In genomic region chr1:171647716-171648115, GRCm38 (mm10) we compare ENCODE assay signal across 22 mouse cellular contexts. TPM values are rescaled to one million over a fixed set of nuclear protein-coding genes. Genes with fewer than 3 reads are reported as not detected.
DNase-seq lines count a peak whose midpoint lies in the region; ATAC-seq and TF ChIP-seq lines count a peak whose summit lies in the region.
"Had no signal": no experiment of that assay in that cellular context is flagged by ENCODE, and none has a peak within 500 bp of the region (broad histone marks: within the 10 kb centered on the region; RNA-seq: fewer than 3 reads in every experiment).

No protein-coding gene starts in this region.

- no peak overlapping the region for H3K9ac ChIP-seq in hindbrain, postnatal 0 days (replicated peaks; ENCODE audit: low read length)
- H3K9ac ChIP-seq: embryonic facial prominence, embryonic 12.5 days; forebrain, embryonic 12.5 days; heart, embryonic 13.5 days; hindbrain, embryonic 15.5 days had no signal

- no peaks in the 10 kb centered on the region for H3K36me3 ChIP-seq in small intestine, adult 2 months (ENCODE audit: control insufficient read depth, insufficient read depth, low read length)
- H3K36me3 ChIP-seq in hindbrain, postnatal 0 days (ENCODE audit: insufficient read depth, low read length): no peaks in the 10 kb centered on the region
- H3K36me3 ChIP-seq: embryonic facial prominence, embryonic 12.5 days; forebrain, embryonic 12.5 days; heart, embryonic 13.5 days; hindbrain, embryonic 15.5 days had no signal

- no peak overlapping the region for H3K4me3 ChIP-seq in bone marrow, adult 2 months (replicated peaks; ENCODE audit: control insufficient read depth, low read depth, low read length)
- peak overlapping the region; percentile 45; the same call in 1 of the 2 replicates for H3K4me3 ChIP-seq in small intestine, adult 2 months (ENCODE audit: low read depth, low read length)
- H3K4me3 ChIP-seq in hindbrain, postnatal 0 days (ENCODE audit: low read length): no peak overlapping the region
- H3K4me3 ChIP-seq: embryonic facial prominence, embryonic 12.5 days; forebrain, embryonic 12.5 days; heart, embryonic 13.5 days; hindbrain, embryonic 15.5 days had no signal

- no peaks in the 10 kb centered on the region for H3K9me3 ChIP-seq in hindbrain, postnatal 0 days (ENCODE audit: low read length)
- H3K9me3 ChIP-seq: embryonic facial prominence, embryonic 12.5 days; forebrain, embryonic 12.5 days; heart, embryonic 13.5 days; hindbrain, embryonic 15.5 days had no signal

- no peak for TF ChIP-seq POLR2A in bone marrow, adult 2 months (IDR thresholded peaks at IDR 0.05; ENCODE audit: borderline replicate concordance, control insufficient read depth, low read depth, low read length)
- TF ChIP-seq POLR2A in small intestine, adult 2 months (IDR thresholded peaks at IDR 0.05; ENCODE audit: low read depth, low read length): no peak

- H3K27me3 ChIP-seq in small intestine, adult 2 months (ENCODE audit: control insufficient read depth, insufficient read depth, low read length): no peaks in the 10 kb centered on the region
- H3K27me3 ChIP-seq in hindbrain, postnatal 0 days (ENCODE audit: insufficient read depth, low read length): no peaks in the 10 kb centered on the region
- H3K27me3 ChIP-seq: embryonic facial prominence, embryonic 12.5 days; forebrain, embryonic 12.5 days; heart, embryonic 13.5 days; hindbrain, embryonic 15.5 days; Patski had no signal

- H3K4me2 ChIP-seq in hindbrain, postnatal 0 days (ENCODE audit: low read depth, low read length): no peak overlapping the region
- H3K4me2 ChIP-seq: embryonic facial prominence, embryonic 12.5 days; forebrain, embryonic 12.5 days; heart, embryonic 13.5 days; hindbrain, embryonic 15.5 days had no signal

- ATAC-seq in hindbrain, postnatal 0 days: no peak
- ATAC-seq: forebrain, embryonic 16.5 days; inflammation-experienced regulatory T-cells, adult 6 months; Patski had no signal

- no peak for TF ChIP-seq CTCF in bone marrow, adult 2 months (IDR thresholded peaks at IDR 0.05; ENCODE audit: control insufficient read depth, insufficient read depth, low read length)
- TF ChIP-seq CTCF in small intestine, adult 2 months (IDR thresholded peaks at IDR 0.05; ENCODE audit: extremely low read depth, insufficient read length, insufficient replicate concordance, low read depth, low read length): no peak
- no peak for TF ChIP-seq CTCF in hindbrain, postnatal 0 days (IDR thresholded peaks at IDR 0.05; ENCODE audit: low read depth)

- 65% methylated on average over 5 of the region's 5 CpGs for WGBS in bone marrow, adult 2 months
- 82% methylated on average over 5 of the region's 5 CpGs for WGBS in small intestine, adult 2 months
- 90% methylated on average over 5 of the region's 5 CpGs for WGBS in hindbrain, postnatal 0 days

- peak overlapping the region; percentile 56; the same call in 1 of the 2 replicates for H3K27ac ChIP-seq in bone marrow, adult 2 months (ENCODE audit: control insufficient read depth, insufficient read depth, low read depth, low read length, poor library complexity)
- peak overlapping the region; percentile 71 for H3K27ac ChIP-seq in small intestine, adult 2 months (ENCODE audit: insufficient read depth, low read depth, low read length)
- no peak overlapping the region for H3K27ac ChIP-seq in hindbrain, postnatal 0 days
- H3K27ac ChIP-seq: embryonic facial prominence, embryonic 12.5 days; forebrain, embryonic 12.5 days; heart, embryonic 13.5 days; hindbrain, embryonic 15.5 days had no signal

- peaks cover 5% of the 10 kb centered on the region for H3K4me1 ChIP-seq in bone marrow, adult 2 months (ENCODE audit: control insufficient read depth, insufficient read depth, low read length)
- H3K4me1 ChIP-seq in small intestine, adult 2 months (ENCODE audit: control insufficient read depth, insufficient read depth, insufficient read length, low read length): no peaks in the 10 kb centered on the region
- no peaks in the 10 kb centered on the region for H3K4me1 ChIP-seq in hindbrain, postnatal 0 days (ENCODE audit: insufficient read depth, low read length)
- H3K4me1 ChIP-seq: embryonic facial prominence, embryonic 12.5 days; forebrain, embryonic 12.5 days; heart, embryonic 13.5 days; hindbrain, embryonic 15.5 days had no signal

- DNase-seq in spleen, postnatal 36 days (ENCODE audit: low spot score in 2 of 2): peak; percentile 44 to 57
- no peak for DNase-seq in spleen, postnatal 14 days (ENCODE audit: low spot score in 2 of 2)
- DNase-seq in layer of hippocampus, adult 18-20 months (ENCODE audit: low spot score in 2 of 2): no peak
- no peak for DNase-seq in hindbrain, postnatal 0 days (ENCODE audit: low spot score)
- DNase-seq: adrenal gland, adult 2 months; adrenal gland, postnatal 25 days; cerebellum, adult 11 months; cerebellum, adult 8-10 months; cerebellum, postnatal 25 days; gastrocnemius, postnatal 10 days; heart, postnatal 36 days had no signal

RNA-seq across cellular contexts. Expression of gene Slamf7, which starts 5.1 kb away (rescaled TPM):
- polyA plus RNA-seq in bone marrow, adult 2 months (2011; ENCODE audit: insufficient read depth, insufficient read length, low replicate concordance, missing spikeins): 3.1 and 4.7 TPM in 2 replicates
- polyA plus RNA-seq in small intestine, adult 2 months (2012; rRNA removed): 1.2 and 1.6 TPM in 2 replicates
- not detected for total RNA-seq in layer of hippocampus, adult 18-20 months (2021)
- not detected in 2 replicates for total RNA-seq in hindbrain, postnatal 0 days (2014; rRNA removed)
- polyA plus RNA-seq in hindbrain, postnatal 0 days (2015; fragmentation: Nextera tagmentation; extraction: Ambion mirVana): not detected in 2 replicates
- polyA plus RNA-seq: C2C12; embryonic facial prominence, embryonic 12.5 days; forebrain, embryonic 12.5 days; forebrain, embryonic 16.5 days; heart, embryonic 13.5 days; hindbrain, embryonic 11.5 days; hindbrain, embryonic 15.5 days; Patski had no signal

RNA-seq across cellular contexts. Expression of gene Cd48, which starts 34.1 kb away (rescaled TPM):
- 7.2 and 15.0 TPM in 2 replicates for polyA plus RNA-seq in bone marrow, adult 2 months (2011; ENCODE audit: insufficient read depth, insufficient read length, low replicate concordance, missing spikeins)
- polyA plus RNA-seq in small intestine, adult 2 months (2012; rRNA removed): 3.9 and 5.6 TPM in 2 replicates
- under 1 TPM; 0.38 to 0.62 TPM for total RNA-seq in layer of hippocampus, adult 18-20 months (2021)
- total RNA-seq in hindbrain, postnatal 0 days (2014; rRNA removed): 0.54 and 2.1 TPM in 2 replicates
- polyA plus RNA-seq in hindbrain, postnatal 0 days (2015; fragmentation: Nextera tagmentation; extraction: Ambion mirVana): 0.95 and 1.5 TPM in 2 replicates
- polyA plus RNA-seq: C2C12, Patski had no signal

RNA-seq across cellular contexts. Expression of gene Ly9, which starts 40.5 kb away (rescaled TPM):
- polyA plus RNA-seq in bone marrow, adult 2 months (2011; ENCODE audit: insufficient read depth, insufficient read length, low replicate concordance, missing spikeins): 12.8 and 23.7 TPM in 2 replicates
- polyA plus RNA-seq in small intestine, adult 2 months (2012; rRNA removed): 0.85 and 1.5 TPM in 2 replicates
- total RNA-seq in layer of hippocampus, adult 18-20 months (2021): under 1 TPM; 0.15 to 0.20 TPM
- 0.63 TPM in 1 of 2 replicates, not detected in the other for total RNA-seq in hindbrain, postnatal 0 days (2014; rRNA removed)
- 0.14 TPM in 1 of 2 replicates, not detected in the other for polyA plus RNA-seq in hindbrain, postnatal 0 days (2015; fragmentation: Nextera tagmentation; extraction: Ambion mirVana)
- polyA plus RNA-seq: C2C12; forebrain, embryonic 12.5 days; forebrain, embryonic 16.5 days; hindbrain, embryonic 11.5 days; Patski had no signal

Comparison
In these comparisons a context has a peak if more than half of its experiments do, and no peak if none do; other contexts are left out.
1. DNase-seq: peak in spleen, postnatal 36 days (2 of 2); none in spleen, postnatal 14 days (0 of 2), layer of hippocampus, adult 18-20 months (0 of 2) and hindbrain, postnatal 0 days (single experiment).